Mouse (Mus musculus) kidney, adult 18-20 months (tissue): ENCODE results near the gene Zyg11b.

Source experiments
- DNase-seq: peaks from one replicate; pipeline ENCODE4 v3.0.0; 2021

The Zyg11b gene

DNA sequence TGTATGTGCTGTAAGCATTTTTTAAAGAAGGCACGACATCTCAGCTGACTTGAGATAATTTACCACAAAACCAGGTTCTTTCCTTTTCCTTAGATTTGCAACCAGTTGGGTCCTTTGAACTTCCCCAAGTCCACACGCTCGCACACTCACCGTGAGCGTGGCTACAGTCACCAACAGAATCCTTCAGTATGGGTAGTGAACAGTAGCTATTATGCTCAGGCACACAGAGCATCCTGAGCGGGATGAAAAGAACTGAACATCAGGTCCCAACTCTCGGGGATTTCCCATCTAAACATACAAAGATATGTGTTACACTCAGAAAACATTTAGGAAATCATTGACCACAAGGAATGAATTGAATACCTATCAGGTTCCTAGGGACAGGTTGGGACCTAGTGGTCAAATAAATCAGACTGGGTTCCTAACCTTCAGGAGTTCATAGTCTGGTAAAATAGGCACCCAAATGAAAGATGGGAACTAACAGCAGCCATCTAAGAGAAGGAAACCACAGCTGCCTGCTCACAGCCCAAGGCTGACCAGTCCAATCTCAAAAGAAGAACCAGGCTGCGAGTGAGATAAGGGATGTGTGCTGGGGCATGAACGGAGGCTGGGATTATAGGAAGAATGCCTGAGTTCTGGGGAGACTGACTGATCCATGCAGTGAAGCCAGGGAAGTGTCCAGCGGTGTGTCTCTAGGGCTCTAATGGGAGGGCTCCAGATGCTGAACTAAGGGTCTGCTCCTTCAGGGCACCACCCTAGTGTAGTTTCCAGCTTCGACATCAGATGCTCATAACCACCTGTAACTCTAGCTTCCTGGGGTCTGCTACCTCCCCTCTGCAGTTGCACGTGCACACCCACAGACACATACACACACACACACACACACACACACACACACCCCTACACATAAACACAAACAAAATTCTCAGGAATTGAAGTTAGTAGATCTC is 17.0 kb upstream of the Zyg11b start:
- no peak for DNase-seq

DNA sequence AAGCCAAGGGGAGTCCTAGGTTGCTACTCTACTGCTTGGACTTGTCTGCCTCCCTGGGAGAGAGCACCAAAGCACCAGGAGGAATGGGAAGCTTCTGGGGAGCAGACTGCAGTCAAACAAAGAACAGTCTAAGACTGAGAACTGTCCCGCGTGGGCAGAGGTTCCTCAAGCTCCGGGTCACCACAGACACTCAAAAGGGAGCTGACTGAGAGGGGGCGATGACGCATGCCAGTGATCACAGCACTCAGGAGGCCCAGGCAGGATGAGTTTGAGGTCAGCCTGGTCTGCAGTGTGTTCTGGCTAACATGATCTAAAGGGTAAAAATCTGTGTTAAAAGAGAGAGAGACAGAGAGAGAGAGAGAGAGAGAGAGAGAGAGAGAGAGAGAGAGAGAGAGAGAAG is 13.1 kb upstream of the Zyg11b start:
- DNase-seq, result no peak

DNA sequence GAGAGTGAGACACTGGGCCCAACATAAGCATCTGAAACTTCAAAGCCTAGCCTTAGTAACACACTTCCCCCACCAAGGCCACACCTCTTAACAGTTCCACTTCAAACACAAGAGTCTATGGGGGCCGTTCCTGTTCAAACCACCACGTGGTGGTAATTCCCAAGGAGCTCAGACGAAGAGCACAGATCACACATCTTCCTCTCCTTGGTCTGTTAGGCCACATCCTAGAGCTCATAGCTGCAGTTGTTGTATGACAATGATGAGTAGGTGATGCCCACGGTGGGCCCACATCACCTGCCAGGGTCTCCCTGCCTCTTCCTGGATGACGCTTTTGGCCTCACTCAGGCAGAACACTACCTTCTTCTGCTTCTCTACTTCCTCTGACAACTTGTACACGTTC is 9.8 kb upstream of the Zyg11b start:
- DNase-seq, result no peak

DNA sequence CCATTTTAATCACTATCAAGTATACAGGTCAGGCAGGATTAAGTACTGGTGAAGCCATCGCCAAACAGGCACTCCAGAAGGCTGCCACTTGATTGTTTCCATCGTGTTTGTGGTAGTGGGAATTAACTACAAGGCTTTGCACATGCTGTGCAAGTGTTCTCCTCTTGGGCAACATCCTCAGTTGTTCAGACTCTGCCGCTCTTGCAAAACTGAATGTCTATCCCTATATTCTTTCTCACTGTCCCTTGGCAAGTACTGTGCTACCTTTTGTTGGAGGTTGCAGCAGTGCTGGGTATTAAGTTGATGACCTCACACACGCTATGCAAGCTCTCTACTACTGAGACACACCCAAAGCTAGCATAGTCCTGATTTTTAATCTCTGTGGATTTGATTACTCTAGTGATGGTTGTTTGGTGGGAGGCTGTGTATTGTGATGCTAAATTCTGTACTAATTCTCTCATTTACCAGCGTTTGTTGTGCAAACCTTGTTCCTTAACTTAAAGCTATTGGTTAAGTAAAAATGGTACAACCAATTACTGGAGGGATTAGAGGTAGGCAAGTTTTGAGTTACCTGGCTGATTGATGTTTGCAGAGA is 1.5 kb upstream of the Zyg11b start:
- no peak for DNase-seq

DNA sequence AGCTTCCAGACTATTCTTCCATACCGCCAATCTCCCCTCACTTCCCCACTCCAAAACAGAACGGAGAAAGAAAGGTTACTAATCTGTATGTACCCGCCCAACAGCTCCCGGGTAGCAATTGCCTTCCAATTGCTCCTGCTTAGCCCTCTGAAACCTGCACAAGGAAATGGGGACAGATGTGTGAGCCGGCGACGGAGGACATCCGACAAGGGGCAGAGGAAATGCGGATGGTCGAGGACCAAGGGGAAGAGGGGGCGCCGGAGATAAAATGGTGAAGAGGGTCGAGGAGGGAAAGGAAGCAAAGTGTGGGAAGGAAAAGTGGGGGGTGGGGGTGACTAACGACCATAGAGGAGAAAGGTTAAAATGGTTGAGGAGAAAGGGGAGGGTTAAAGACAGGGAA is 630 bp downstream of the Zyg11b start:
- no peak for DNase-seq

DNA sequence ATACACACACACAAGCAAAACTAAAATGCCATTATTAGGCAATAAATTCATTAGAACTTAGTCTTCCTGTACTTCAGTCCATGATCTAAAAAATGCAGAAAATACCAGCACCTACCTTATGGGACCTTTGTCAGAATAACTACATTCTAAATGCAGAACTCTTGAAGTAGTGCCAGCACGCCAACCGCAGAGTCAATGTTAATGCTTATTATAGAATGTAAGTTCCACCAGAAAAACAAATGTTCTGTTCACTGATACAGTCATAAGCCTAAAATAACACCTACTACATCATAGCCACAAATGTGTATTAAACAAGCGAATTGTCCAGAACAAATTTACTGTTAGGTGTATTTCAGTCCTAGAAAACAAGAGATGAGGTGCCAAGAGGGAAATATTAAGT is 23.9 kb downstream of the Zyg11b start:
- DNase-seq, result no peak

DNA sequence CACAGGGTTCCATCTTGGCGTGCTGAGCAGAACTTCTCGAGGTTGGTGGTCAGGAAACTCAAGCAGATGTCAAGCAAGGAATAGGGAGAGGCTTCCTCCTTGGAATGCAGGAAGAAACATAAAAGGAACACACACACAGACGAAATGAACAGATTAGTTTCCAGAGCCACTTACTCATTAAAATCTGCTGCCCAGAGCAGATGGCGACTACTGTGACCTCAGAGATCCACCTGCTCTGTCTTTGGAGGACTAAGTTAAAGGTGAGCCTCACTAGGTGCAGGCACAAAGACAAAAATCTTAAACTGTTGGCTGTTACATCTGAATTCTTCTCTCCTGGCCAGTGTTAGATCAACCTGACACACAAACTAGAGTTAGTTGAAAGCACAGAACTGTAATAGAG is 28.6 kb downstream of the Zyg11b start:
- DNase-seq, result no peak

DNA sequence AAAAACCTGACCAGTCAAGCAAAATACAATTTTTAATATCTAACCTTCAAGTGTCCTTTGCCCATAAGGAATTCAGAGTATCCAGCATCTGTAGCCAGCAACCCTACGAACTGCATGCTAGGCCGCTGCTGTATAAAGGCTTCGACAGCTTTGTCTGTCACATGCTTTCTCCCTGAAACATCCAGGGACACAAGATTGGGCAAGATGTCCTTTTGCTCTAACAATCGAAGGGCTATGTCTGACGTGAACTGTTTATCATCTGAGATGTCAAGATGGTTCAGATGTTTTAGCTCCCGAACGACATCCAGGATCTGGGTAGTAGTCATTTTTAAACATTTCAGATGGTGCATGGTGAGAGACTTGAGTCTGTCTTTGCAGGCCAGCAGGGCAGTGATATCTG is 35.1 kb downstream of the Zyg11b start:
- no peak for DNase-seq

DNA sequence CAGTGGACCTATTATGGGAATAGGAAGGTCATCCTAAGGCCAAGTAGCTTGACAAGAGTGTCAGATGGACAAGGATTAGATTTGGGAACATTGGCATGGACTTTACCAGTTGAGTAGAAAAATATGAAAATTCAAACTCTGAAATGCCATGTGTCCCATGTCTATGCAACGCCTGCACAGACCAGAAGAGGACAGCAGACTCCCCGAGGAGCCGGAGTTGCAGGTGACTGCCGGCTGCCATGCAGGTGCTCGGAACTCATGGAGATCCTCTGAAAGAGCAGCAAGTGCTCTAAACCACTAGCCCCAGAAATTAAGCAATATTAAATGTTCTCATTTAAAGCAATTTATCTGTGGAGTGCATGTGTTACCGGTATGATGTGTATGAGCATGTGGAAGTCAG is 47.6 kb downstream of the Zyg11b start:
- DNase-seq, result no peak

DNA sequence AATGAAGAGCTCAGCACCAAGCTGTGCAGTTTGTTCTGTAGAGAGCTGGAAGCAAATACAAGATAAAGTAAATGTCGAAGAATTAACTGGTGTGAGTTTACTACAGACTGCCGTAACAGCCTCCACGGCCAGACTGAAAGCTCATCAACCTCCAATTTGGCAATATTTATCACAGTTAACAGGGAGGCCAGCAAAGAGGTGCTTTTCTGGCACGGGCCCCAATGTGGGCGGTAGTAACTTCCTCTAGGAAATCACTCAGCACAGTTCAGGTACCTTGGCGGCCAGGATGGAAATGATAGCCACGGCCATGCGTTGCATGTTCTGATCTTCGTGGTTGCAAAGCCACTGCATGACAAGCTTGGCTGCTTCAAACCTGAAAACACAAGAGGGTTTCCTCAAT is 50.4 kb downstream of the Zyg11b start:
- no peak for DNase-seq

DNA sequence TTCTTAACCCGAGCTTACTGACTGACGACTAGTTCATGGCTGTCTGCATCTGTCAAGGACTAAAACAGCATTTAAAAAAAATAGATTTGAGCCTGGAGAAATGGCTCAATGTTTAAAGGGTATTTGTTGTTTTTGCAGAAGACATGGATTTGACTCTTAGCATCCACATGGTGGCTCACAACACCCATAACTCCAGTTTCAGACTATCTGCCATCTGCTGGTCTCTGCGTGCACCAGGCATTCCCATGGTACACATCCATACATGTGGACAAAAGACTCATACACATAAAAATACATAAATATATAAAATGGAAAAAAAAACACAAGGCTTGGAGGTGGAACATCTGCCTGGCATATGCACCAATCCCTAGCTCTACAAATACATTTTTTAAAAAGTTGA is 51.6 kb downstream of the Zyg11b start:
- DNase-seq, result no peak

DNA sequence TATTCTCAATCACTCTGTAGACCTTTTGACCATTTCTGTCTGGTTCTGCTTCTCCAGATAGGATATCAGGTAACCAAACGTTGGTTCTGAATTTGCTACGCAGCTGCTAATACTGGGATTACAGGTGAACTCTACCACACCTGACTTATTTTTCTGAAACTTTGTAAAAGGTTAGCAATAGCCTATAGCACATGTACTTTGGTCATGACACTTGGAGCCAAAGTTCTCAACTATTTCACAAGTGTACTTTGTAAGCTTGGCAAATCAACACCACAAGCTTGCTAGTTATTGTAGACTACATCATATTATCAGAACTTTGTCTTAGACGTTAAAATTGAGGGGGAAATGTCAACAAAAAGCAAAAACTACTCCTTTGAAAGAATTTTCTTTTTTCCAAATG is 67.2 kb downstream of the Zyg11b start:
- no peak for DNase-seq

DNA sequence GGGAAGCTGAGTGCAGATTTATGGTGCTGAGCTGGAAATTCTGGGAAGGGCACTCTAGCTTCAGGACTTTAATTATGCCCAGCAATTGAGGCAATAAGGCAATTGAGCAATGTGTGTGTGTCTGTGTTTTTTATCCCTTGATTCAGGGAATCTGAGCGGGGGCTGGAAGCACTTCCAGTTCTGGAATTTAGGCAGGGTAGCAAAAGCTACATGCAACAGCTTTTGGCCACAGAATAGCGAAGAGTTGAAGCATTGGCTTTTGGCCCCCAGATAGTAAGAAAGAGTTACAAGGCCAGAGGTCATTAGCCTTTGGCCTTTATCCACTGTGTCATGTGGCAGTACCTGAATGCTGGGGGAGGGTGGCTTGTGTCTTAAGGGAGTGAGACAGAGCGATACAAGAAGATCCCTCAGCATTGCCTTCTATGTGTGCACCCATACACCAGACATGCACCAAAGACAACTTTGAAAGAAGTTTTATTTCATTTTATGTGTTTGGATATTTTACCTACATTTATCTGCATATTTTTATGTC is 75.5 kb downstream of the Zyg11b start:
- DNase-seq, result peak; percentile 5

DNA sequence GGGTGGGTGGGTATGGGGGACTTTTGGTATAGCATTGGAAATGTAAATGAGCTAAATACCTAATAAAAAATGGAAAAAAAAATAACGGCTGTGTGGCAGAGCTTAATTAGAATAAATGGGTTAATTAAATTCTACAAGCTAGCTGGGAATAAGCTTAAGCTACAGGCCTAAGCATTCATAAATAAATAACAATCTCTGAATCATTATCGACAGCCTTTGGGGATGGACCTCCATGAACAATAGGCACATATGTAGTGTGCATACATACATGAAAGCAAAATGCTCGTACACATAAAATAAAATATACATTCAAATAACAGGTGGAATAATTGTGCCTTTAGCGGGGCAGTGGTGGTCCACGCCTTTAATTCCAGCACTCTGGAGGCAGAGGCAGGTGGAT is 78.4 kb downstream of the Zyg11b start:
- no peak for DNase-seq

DNA sequence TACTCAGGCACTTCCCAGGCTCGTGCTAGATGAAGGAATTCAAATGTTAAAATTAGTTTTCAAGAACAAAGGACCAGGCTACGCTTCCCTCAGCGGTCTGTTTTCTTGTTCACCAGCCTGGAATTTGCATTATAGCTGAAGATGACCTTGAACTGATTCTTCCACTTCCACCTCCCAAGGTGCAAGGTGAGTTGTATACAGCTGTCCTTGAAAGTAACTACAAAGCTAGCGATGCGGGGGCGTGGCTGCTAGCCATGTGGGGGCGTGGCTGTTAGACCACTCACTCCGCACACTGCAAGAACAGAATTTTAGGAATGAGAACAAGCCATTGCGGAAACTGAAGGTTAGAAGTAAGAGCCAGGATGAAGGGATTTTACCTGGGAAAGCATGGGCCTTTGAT is 81.9 kb downstream of the Zyg11b start:
- no peak for DNase-seq

DNA sequence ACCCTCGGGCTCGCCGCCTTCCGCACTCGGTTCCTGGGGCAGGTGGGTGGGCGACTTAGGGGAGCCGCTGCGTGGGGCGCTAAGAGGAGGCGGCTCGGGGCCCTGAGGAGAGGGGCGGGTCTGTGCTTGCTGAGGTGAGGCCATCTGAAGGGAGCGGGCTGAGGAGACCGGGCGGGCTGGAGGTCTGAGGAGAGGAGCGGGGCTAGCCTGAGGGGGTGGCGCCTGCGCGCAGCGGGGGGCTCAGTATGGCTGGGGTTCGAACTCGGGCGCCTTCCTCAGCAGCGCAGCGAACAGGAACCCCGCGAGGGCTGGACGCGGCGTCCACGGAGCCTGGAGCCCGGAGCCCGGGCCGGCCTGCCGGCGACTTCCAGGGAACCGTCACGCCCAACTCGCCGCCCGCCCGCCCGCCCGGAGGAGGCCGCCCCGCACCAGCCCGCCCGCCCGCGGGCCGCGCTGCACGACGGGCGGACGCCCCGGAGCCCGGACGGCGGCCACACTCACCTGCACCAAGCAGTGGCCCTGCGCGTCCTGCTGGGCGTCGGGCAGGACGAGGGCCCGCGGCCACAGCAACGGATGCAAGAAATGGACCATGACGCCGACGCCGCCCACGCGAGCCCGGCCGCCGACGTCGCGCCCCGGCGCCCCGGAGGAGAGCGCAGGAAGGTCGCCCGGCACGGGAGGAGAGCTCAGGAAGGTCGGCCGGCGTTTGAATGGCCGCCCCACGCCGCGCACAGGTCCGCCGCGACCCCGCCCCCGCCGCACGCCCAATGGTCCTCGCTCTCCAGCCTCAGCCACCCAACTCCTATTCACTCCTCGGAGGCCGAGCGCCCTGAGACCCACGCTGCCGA is 83.3 kb downstream of the Zyg11b start, which contains the start of gene Zyg11a:
TSS of gene Zyg11a (minus strand) at position 717 of the 848 bp plus-strand sequence.
- peak; percentile 48 for DNase-seq

DNA sequence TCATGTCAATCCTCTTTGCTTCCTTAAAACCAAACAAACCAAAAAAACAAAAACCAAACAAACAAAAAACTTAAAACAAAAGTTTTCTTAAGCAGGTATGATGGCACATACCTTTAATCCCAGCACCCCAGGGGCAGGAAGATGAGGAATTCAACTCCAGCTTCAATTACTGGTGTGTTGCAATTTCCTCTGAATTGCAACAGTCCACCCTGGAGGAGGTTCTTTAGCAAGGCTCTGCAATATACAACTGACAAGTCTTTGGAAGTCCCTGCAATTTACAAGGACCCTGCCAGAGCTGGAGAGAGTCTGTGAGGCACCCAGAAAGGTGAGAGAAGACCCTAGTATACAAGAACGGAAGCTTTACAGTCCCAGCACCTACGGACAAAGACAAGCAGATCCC is 87.9 kb downstream of the Zyg11b start:
- DNase-seq, result no peak

DNA sequence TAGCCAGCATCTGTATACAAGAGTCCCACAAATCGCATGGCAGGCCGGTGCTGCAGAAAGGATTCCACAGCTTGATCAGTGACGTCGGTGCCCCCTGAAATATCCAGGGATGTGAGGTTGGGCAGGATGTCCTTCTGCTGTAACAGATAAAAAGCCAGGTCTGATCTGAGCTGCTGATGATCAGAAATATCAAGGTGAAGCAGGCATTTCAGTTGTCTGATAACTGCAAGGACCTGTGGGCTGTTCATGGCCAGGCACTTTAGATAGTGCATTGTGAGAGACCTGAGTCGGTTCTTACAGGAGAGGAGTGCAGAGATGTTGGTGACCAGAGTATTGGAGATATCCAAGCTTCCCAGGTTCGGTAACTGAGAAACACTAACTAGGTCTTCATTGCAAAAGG is 96.3 kb downstream of the Zyg11b start:
- no peak for DNase-seq

DNA sequence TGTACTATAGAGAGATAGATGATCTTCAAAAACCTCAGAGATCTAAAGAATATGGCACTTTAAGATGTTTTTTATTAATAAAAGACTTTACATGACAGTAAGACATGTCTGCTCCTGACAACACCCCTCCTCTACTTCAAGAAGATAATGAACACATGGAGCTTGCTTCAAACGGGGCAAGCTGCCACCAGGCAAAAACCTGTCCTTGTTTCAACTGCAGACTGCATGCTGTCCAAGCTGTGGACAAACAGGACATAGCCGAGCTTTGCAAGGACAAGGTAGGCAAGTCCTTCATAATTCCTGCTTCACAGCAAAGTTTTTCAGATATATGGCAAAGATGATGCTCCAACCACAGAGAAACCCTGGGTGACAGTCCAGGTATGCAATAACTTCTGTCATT is 101.7 kb downstream of the Zyg11b start:
- DNase-seq, result no peak

DNA sequence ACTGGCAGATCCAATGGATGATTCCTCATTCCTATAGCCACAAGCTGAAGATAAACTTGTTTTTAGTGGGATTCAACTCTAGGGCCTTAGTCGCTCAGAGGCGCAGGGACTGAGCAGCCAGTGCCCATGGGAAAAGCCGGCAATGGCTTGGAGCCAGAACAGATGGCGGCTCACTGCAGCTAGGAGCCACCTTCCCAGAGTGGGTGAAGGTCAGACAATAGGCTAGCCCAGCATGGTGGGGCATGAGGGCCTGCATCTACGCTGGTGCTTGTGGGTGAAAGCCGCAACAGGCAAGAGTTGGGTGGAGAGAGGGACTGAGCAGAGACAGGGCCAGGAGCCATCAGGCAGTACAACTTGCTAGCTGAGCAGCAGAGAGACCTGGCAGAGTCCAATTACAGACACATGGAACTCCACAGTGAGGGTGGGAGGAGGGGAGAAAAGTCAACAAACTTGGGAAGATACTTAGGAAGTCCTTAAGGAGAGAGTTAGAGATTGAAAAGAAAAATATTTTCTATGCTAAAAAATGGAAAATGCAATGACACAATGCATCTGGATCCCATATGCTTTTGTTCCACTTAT is 104.5 kb downstream of the Zyg11b start:
- no peak for DNase-seq

DNA sequence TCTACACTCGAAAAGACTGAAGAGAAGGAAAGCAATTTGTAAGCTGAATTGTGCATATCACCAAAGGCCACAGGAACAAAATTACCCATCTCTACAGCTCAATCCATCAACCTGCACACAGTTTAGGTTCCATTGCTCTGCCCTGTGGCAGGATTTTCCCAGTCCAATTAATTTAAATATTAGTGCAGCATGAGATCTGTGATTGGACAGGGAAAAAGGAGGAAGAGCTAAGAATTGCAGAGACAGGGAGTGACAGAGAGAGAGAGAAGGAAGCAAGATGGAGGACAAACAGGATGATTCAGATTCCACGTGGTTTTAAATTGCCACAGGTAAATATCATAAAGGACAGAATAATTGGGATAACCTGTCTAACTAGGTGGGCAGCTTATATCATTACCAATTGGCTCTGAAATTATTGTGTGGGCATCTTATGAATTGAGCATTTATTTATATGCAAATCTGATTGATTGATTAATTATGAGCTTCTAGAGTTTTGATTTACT is 108.0 kb downstream of the Zyg11b start:
- DNase-seq, result no peak

DNA sequence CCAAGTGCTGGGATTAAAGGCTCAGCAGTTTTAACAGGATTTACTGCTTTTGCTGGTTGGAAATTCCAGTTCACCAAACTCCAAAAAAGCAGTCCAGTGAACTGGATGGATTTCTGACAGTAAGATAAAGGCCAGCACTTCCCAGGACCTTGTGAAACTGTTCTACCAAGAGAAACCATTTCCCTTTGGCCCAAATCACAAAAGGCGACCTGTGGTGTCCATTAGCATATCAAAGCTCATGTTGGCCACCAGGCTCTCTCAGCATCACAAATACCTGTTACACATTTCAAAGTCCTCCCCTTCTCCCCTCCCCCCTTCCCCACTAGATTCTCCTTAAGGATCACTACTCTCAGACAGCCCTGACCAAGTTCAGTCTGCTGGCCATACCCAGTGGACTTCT is 118.6 kb downstream of the Zyg11b start:
- no peak for DNase-seq
